Mouse (Mus musculus): Measurements from ENCODE around the gene Scaper. TPM values are rescaled to one million over a fixed set of nuclear protein-coding genes. Genes with fewer than 3 reads are reported as not detected.

Scaper gene
- total and polyA plus RNA-seq, 3 experiments = 0.43 to 18.7 (median 15.0) TPM

- Histone ChIP-seq H3K4me1 (ENCODE audit: insufficient read depth, low read depth, low read length) (no peaks in the 10 kb centered on the region), H3K9me3 (replicated peaks) (no peaks in the 10 kb centered on the region), H3K4me3 (ENCODE audit: low read depth, low read length) (no peak overlapping the region), H3K36me3 (replicated peaks) (no peaks in the 10 kb centered on the region), H3K27me3 (ENCODE audit: insufficient read depth, low read length) (no peaks in the 10 kb centered on the region)
- no peak for TF ChIP-seq TAL1 (conservative IDR thresholded peaks at IDR 0.05; ENCODE audit: low read depth, low read length)
- no peak for TF ChIP-seq POLR2AphosphoS5 (IDR thresholded peaks at IDR 0.05; ENCODE audit: insufficient replicate concordance, low read depth, low read length)
- no peak for TF ChIP-seq GATA1 (IDR thresholded peaks at IDR 0.05; ENCODE audit: borderline replicate concordance, low read length)
- TF ChIP-seq CTCF (IDR thresholded peaks at IDR 0.05; ENCODE audit: low read depth, low read length) = no peak
- no peak for TF ChIP-seq GATA2 (IDR thresholded peaks at IDR 0.05; ENCODE audit: borderline replicate concordance, low read depth, low read length)
- no peak for DNase-seq (ENCODE audit: low spot score)
- ATAC-seq (ENCODE audit: extremely low read depth, insufficient number of reproducible peaks, low FRiP score, poor library complexity, severe bottlenecking) = no peak
These were observed 291.5 kb downstream of the Scaper start for GRCm38 (mm10) chr9:55646444-55646843.

- ATAC-seq (ENCODE audit: extremely low read depth, insufficient number of reproducible peaks, low FRiP score, poor library complexity, severe bottlenecking) (no peak), DNase-seq (ENCODE audit: low spot score) (no peak)
- no peaks in the 10 kb centered on the region for H3K4me1 ChIP-seq (ENCODE audit: insufficient read depth, low read depth, low read length)
- H3K9me3 ChIP-seq (replicated peaks) = no peaks in the 10 kb centered on the region
- H3K36me3 ChIP-seq (replicated peaks) = no peaks in the 10 kb centered on the region
- 0 out of 2 replicates have a peak, but pooled peaks cover 7% of the 10 kb centered on the region for H3K27me3 ChIP-seq (ENCODE audit: insufficient read depth, low read length)
- TF ChIP-seq POLR2AphosphoS5 (IDR thresholded peaks at IDR 0.05; ENCODE audit: insufficient replicate concordance, low read depth, low read length) = no peak
- no peak for TF ChIP-seq GATA2 (IDR thresholded peaks at IDR 0.05; ENCODE audit: borderline replicate concordance, low read depth, low read length)
- no peak for TF ChIP-seq TAL1 (conservative IDR thresholded peaks at IDR 0.05; ENCODE audit: low read depth, low read length)
- no peak for TF ChIP-seq GATA1 (IDR thresholded peaks at IDR 0.05; ENCODE audit: borderline replicate concordance, low read length)
- TF ChIP-seq CTCF (IDR thresholded peaks at IDR 0.05; ENCODE audit: low read depth, low read length) = no peak
- no peak overlapping the region for H3K4me3 ChIP-seq (ENCODE audit: low read depth, low read length)
These were observed 310.9 kb downstream of the Scaper start for GRCm38 (mm10) chr9:55626990-55627389.

- H3K36me3 ChIP-seq (replicated peaks) = no peaks in the 10 kb centered on the region
- ATAC-seq (ENCODE audit: extremely low read depth, insufficient number of reproducible peaks, low FRiP score, poor library complexity, severe bottlenecking) (no peak), DNase-seq (ENCODE audit: low spot score) (no peak)
- no peaks in the 10 kb centered on the region for H3K9me3 ChIP-seq (replicated peaks)
- H3K4me1 ChIP-seq (ENCODE audit: insufficient read depth, low read depth, low read length) = no peaks in the 10 kb centered on the region
- no peak for TF ChIP-seq TAL1 (conservative IDR thresholded peaks at IDR 0.05; ENCODE audit: low read depth, low read length)
- no peak for TF ChIP-seq GATA2 (IDR thresholded peaks at IDR 0.05; ENCODE audit: borderline replicate concordance, low read depth, low read length)
- TF ChIP-seq CTCF (IDR thresholded peaks at IDR 0.05; ENCODE audit: low read depth, low read length) = no peak
- no peak for TF ChIP-seq GATA1 (IDR thresholded peaks at IDR 0.05; ENCODE audit: borderline replicate concordance, low read length)
- no peak for TF ChIP-seq POLR2AphosphoS5 (IDR thresholded peaks at IDR 0.05; ENCODE audit: insufficient replicate concordance, low read depth, low read length)
- no peak overlapping the region for H3K4me3 ChIP-seq (ENCODE audit: low read depth, low read length)
- H3K27me3 ChIP-seq (ENCODE audit: insufficient read depth, low read length) = no peaks in the 10 kb centered on the region; the same call in 1 of the 2 replicates
These were observed 323.2 kb downstream of the Scaper start for GRCm38 (mm10) chr9:55614711-55615110.

- DNase-seq (ENCODE audit: low spot score) = no peak
- H3K36me3 ChIP-seq (replicated peaks) = no peaks in the 10 kb centered on the region
- TF ChIP-seq GATA2 (IDR thresholded peaks at IDR 0.05; ENCODE audit: borderline replicate concordance, low read depth, low read length) (no peak), GATA1 (IDR thresholded peaks at IDR 0.05; ENCODE audit: borderline replicate concordance, low read length) (no peak), CTCF (IDR thresholded peaks at IDR 0.05; ENCODE audit: low read depth, low read length) (no peak), POLR2AphosphoS5 (IDR thresholded peaks at IDR 0.05; ENCODE audit: insufficient replicate concordance, low read depth, low read length) (no peak), TAL1 (conservative IDR thresholded peaks at IDR 0.05; ENCODE audit: low read depth, low read length) (no peak)
- H3K4me1 ChIP-seq (ENCODE audit: insufficient read depth, low read depth, low read length) = no peaks in the 10 kb centered on the region
- H3K4me3 ChIP-seq (ENCODE audit: low read depth, low read length) = no peak overlapping the region
- H3K9me3 ChIP-seq (replicated peaks) = no peaks in the 10 kb centered on the region
- H3K27me3 ChIP-seq (ENCODE audit: insufficient read depth, low read length) = no peaks in the 10 kb centered on the region; the same call in 1 of the 2 replicates
- no peak for ATAC-seq (ENCODE audit: extremely low read depth, insufficient number of reproducible peaks, low FRiP score, poor library complexity, severe bottlenecking)
These were observed 328.2 kb downstream of the Scaper start for GRCm38 (mm10) chr9:55609751-55610150.

- ATAC-seq (ENCODE audit: extremely low read depth, insufficient number of reproducible peaks, low FRiP score, poor library complexity, severe bottlenecking) = no peak
- no peak for DNase-seq (ENCODE audit: low spot score)
These were observed 329.0 kb downstream of the Scaper start for GRCm38 (mm10) chr9:55608701-55609531.

GRCm38 (mm10) chr9:55598594-55598993 lies 339.3 kb downstream of the Scaper start:
- no peak overlapping the region for H3K4me3 ChIP-seq (ENCODE audit: low read depth, low read length)
- no peaks in the 10 kb centered on the region for H3K27me3 ChIP-seq (ENCODE audit: insufficient read depth, low read length)
- ATAC-seq (ENCODE audit: extremely low read depth, insufficient number of reproducible peaks, low FRiP score, poor library complexity, severe bottlenecking) (no peak), DNase-seq (ENCODE audit: low spot score) (no peak)
- no peaks in the 10 kb centered on the region for H3K36me3 ChIP-seq (replicated peaks)
- H3K9me3 ChIP-seq (replicated peaks) = no peaks in the 10 kb centered on the region
- no peaks in the 10 kb centered on the region for H3K4me1 ChIP-seq (ENCODE audit: insufficient read depth, low read depth, low read length)
- TF ChIP-seq CTCF (IDR thresholded peaks at IDR 0.05; ENCODE audit: low read depth, low read length) = no peak
- TF ChIP-seq TAL1 (conservative IDR thresholded peaks at IDR 0.05; ENCODE audit: low read depth, low read length) = no peak
- no peak for TF ChIP-seq POLR2AphosphoS5 (IDR thresholded peaks at IDR 0.05; ENCODE audit: insufficient replicate concordance, low read depth, low read length)
- no peak for TF ChIP-seq GATA1 (IDR thresholded peaks at IDR 0.05; ENCODE audit: borderline replicate concordance, low read length)
- TF ChIP-seq GATA2 (IDR thresholded peaks at IDR 0.05; ENCODE audit: borderline replicate concordance, low read depth, low read length) = no peak

More at GRCm38 (mm10) chr9:55608701-55609531, 329.0 kb downstream of the Scaper start:
- TF ChIP-seq TAL1 (conservative IDR thresholded peaks at IDR 0.05; ENCODE audit: low read depth, low read length) (no peak), POLR2AphosphoS5 (IDR thresholded peaks at IDR 0.05; ENCODE audit: insufficient replicate concordance, low read depth, low read length) (no peak), GATA2 (IDR thresholded peaks at IDR 0.05; ENCODE audit: borderline replicate concordance, low read depth, low read length) (no peak), CTCF (IDR thresholded peaks at IDR 0.05; ENCODE audit: low read depth, low read length) (no peak), GATA1 (IDR thresholded peaks at IDR 0.05; ENCODE audit: borderline replicate concordance, low read length) (no peak)
- no peaks in the 10 kb centered on the region; the same call in 1 of the 2 replicates for H3K27me3 ChIP-seq (ENCODE audit: insufficient read depth, low read length)
- H3K36me3 ChIP-seq (replicated peaks) = no peaks in the 10 kb centered on the region
- H3K4me3 ChIP-seq (ENCODE audit: low read depth, low read length) = no peak overlapping the region
- no peaks in the 10 kb centered on the region for H3K4me1 ChIP-seq (ENCODE audit: insufficient read depth, low read depth, low read length)
- H3K9me3 ChIP-seq (replicated peaks) = no peaks in the 10 kb centered on the region
